Comparison of ENCODE assay signal across 19 mouse cellular contexts in genomic region chr14:54398528-54398916, GRCm38 (mm10). TPM values are rescaled to one million over a fixed set of nuclear protein-coding genes. Genes with fewer than 3 reads are reported as not detected.
A peak's percentile ranks its signal among the peaks of the same experiment; 100 is the strongest.
DNase-seq lines count a peak whose midpoint lies in the region; ATAC-seq and TF ChIP-seq lines count a peak whose summit lies in the region.
"Had no signal": no experiment of that assay in that cellular context is flagged by ENCODE, and none has a peak within 500 bp of the region (broad histone marks: within the 10 kb centered on the region; RNA-seq: fewer than 3 reads in every experiment).

No protein-coding gene starts in this region.

- H3K4me2 ChIP-seq in intestine, embryonic 16.5 days (ENCODE audit: low read depth, low read length): no peak overlapping the region
- H3K4me2 ChIP-seq in intestine, postnatal 0 days (replicated peaks; ENCODE audit: low read depth): no peak overlapping the region; the same call in 1 of the 2 replicates
- no peak overlapping the region for H3K4me2 ChIP-seq in lung, embryonic 14.5 days
- H3K4me2 ChIP-seq: embryonic facial prominence, embryonic 12.5 days; hindbrain, embryonic 14.5 days; liver, embryonic 15.5 days; midbrain, embryonic 15.5 days; neural tube, embryonic 12.5 days had no signal

- no peak overlapping the region for H3K4me3 ChIP-seq in intestine, embryonic 16.5 days (ENCODE audit: low read length)
- H3K4me3 ChIP-seq in intestine, postnatal 0 days (ENCODE audit: low read depth, low read length): no peak overlapping the region
- no peak overlapping the region for H3K4me3 ChIP-seq in lung, embryonic 14.5 days (ENCODE audit: low read depth, low read length)
- H3K4me3 ChIP-seq in lung, adult 2 months (replicated peaks; ENCODE audit: extremely low read depth, low read depth, low read length): no peak overlapping the region
- H3K4me3 ChIP-seq: embryonic facial prominence, embryonic 12.5 days; heart, embryonic 10.5 days; liver, embryonic 15.5 days; midbrain, embryonic 15.5 days; neural tube, embryonic 12.5 days had no signal

- no peaks in the 10 kb centered on the region for H3K27me3 ChIP-seq in intestine, embryonic 16.5 days (replicated peaks; ENCODE audit: control insufficient read depth, insufficient read depth, low read length)
- H3K27me3 ChIP-seq in intestine, postnatal 0 days (replicated peaks; ENCODE audit: control insufficient read depth, insufficient read depth, low read length): no peaks in the 10 kb centered on the region
- no peaks in the 10 kb centered on the region for H3K27me3 ChIP-seq in lung, embryonic 14.5 days (ENCODE audit: insufficient read depth, low read length)
- H3K27me3 ChIP-seq: embryonic facial prominence, embryonic 12.5 days; liver, embryonic 15.5 days; midbrain, embryonic 15.5 days; neural tube, embryonic 12.5 days had no signal

- no peak overlapping the region for H3K9ac ChIP-seq in intestine, embryonic 16.5 days (ENCODE audit: low read depth, low read length)
- H3K9ac ChIP-seq in intestine, postnatal 0 days (ENCODE audit: low read depth, low read length): no peak overlapping the region
- H3K9ac ChIP-seq in lung, embryonic 14.5 days: no peak overlapping the region
- H3K9ac ChIP-seq: embryonic facial prominence, embryonic 12.5 days; hindbrain, embryonic 14.5 days; liver, embryonic 15.5 days; midbrain, embryonic 15.5 days; neural tube, embryonic 12.5 days had no signal

- no peak for TF ChIP-seq CTCF in intestine, postnatal 0 days (IDR thresholded peaks at IDR 0.05; ENCODE audit: low read depth)
- no peak for TF ChIP-seq CTCF in lung, embryonic 14.5 days (IDR thresholded peaks at IDR 0.05; ENCODE audit: low read depth)
- TF ChIP-seq CTCF in lung, adult 2 months (IDR thresholded peaks at IDR 0.05; ENCODE audit: insufficient read depth, low read length): no peak

- peaks cover 4% of the 10 kb centered on the region; the same call in 1 of the 2 replicates for H3K9me3 ChIP-seq in intestine, embryonic 16.5 days (ENCODE audit: control insufficient read depth, low read length)
- no peaks in the 10 kb centered on the region for H3K9me3 ChIP-seq in intestine, postnatal 0 days (ENCODE audit: control insufficient read depth)
- no peaks in the 10 kb centered on the region for H3K9me3 ChIP-seq in lung, embryonic 14.5 days (ENCODE audit: low read depth, low read length)
- H3K9me3 ChIP-seq: embryonic facial prominence, embryonic 12.5 days; heart, embryonic 10.5 days; liver, embryonic 15.5 days; midbrain, embryonic 15.5 days; neural tube, embryonic 12.5 days had no signal

- no peak for TF ChIP-seq POLR2A in lung, adult 2 months (IDR thresholded peaks at IDR 0.05; ENCODE audit: borderline replicate concordance, extremely low read depth, low read depth, low read length)

- peak overlapping the region; percentile 2; the same call in 1 of the 2 replicates for H3K27ac ChIP-seq in intestine, embryonic 16.5 days (ENCODE audit: low read length)
- no peak overlapping the region; the same call in 1 of the 2 replicates for H3K27ac ChIP-seq in intestine, postnatal 0 days (ENCODE audit: low read depth, low read length)
- peak overlapping the region; percentile 33; the same call in 1 of the 2 replicates for H3K27ac ChIP-seq in lung, embryonic 14.5 days (ENCODE audit: low read depth)
- H3K27ac ChIP-seq: embryonic facial prominence, embryonic 12.5 days; heart, embryonic 10.5 days; hindbrain, embryonic 14.5 days; liver, embryonic 15.5 days; midbrain, embryonic 15.5 days; neural tube, embryonic 12.5 days had no signal

- 64% methylated on average over 7 of the region's 7 CpGs for WGBS in intestine, embryonic 16.5 days
- 61% methylated on average over 7 of the region's 7 CpGs for WGBS in intestine, postnatal 0 days
- WGBS in lung, embryonic 14.5 days: 65% methylated on average over 7 of the region's 7 CpGs
- 62% methylated on average over 7 of the region's 7 CpGs for WGBS in lung, adult 2 months

- DNase-seq in lung, embryonic 14.5 days: no peak
- DNase-seq in lung, adult 2 months: no peak
- DNase-seq in left cerebral cortex, postnatal 4 days: no peak
- no peak for DNase-seq in urinary bladder, adult 18-20 months (ENCODE audit: low spot score in 2 of 2)
- no peak for DNase-seq in urinary bladder, postnatal 10 days (ENCODE audit: low spot score)
- DNase-seq: cerebellum, adult 11-12 months; gastrocnemius, postnatal 25 days; heart, postnatal 14 days; layer of hippocampus, adult 9-11 months; thymus, adult 18-20 months had no signal

- no peak for ATAC-seq in intestine, embryonic 16.5 days
- no peak for ATAC-seq in intestine, postnatal 0 days
- ATAC-seq in lung, embryonic 14.5 days (ENCODE audit: insufficient read depth): no peak
- ATAC-seq in common myeloid progenitor, adult 5-6 weeks (replicated peaks; ENCODE audit: low read depth, poor library complexity, severe bottlenecking): 0 out of 2 replicates have a peak, but pooled peaks have one; percentile 22
- ATAC-seq: midbrain, embryonic 15.5 days had no signal

- H3K4me1 ChIP-seq in intestine, embryonic 16.5 days (ENCODE audit: control insufficient read depth, insufficient read depth, low read length): peaks cover 16% of the 10 kb centered on the region; the same call in 1 of the 2 replicates
- H3K4me1 ChIP-seq in intestine, postnatal 0 days (replicated peaks; ENCODE audit: control insufficient read depth, insufficient read depth, low read length): peaks cover 4% of the 10 kb centered on the region; the same call in 1 of the 2 replicates
- no peaks in the 10 kb centered on the region for H3K4me1 ChIP-seq in lung, embryonic 14.5 days (ENCODE audit: insufficient read depth)
- H3K4me1 ChIP-seq in lung, adult 2 months (ENCODE audit: control insufficient read depth, insufficient read depth, low read length): no peaks in the 10 kb centered on the region; the same call in 1 of the 2 replicates
- H3K4me1 ChIP-seq: embryonic facial prominence, embryonic 12.5 days; heart, embryonic 10.5 days; midbrain, embryonic 15.5 days; neural tube, embryonic 12.5 days had no signal

- intact Hi-C loops in left cerebral cortex, postnatal 4 days (cut with DNase I): no loop called here

- peaks cover 3% of the 10 kb centered on the region; the same call in 1 of the 2 replicates for H3K36me3 ChIP-seq in intestine, embryonic 16.5 days (ENCODE audit: control insufficient read depth, insufficient read depth, low read length)
- peaks cover 23% of the 10 kb centered on the region; the same call in 1 of the 2 replicates for H3K36me3 ChIP-seq in intestine, postnatal 0 days (ENCODE audit: control insufficient read depth, insufficient read depth)
- H3K36me3 ChIP-seq in lung, embryonic 14.5 days (ENCODE audit: insufficient read depth): no peaks in the 10 kb centered on the region
- H3K36me3 ChIP-seq: embryonic facial prominence, embryonic 12.5 days; heart, embryonic 10.5 days; midbrain, embryonic 15.5 days; neural tube, embryonic 12.5 days had no signal

RNA-seq across cellular contexts. Expression of gene Slc7a7, which starts 19.1 kb away (rescaled TPM):
- 93.8 and 111 TPM in 2 replicates for polyA plus RNA-seq in intestine, embryonic 16.5 days (2015; fragmentation: Nextera tagmentation; extraction: Ambion mirVana)
- 188 TPM in 2 replicates for polyA plus RNA-seq in intestine, postnatal 0 days (2015; fragmentation: Nextera tagmentation; extraction: Ambion mirVana)
- polyA plus RNA-seq in lung, embryonic 14.5 days (2014; fragmentation: Nextera tagmentation; extraction: Ambion mirVana): 7.4 and 7.6 TPM in 2 replicates
- 23.1 and 29.2 TPM in 2 replicates for polyA plus RNA-seq in lung, adult 2 months (2012; rRNA removed)
- 4.5 and 6.6 TPM in 2 replicates for total RNA-seq in common myeloid progenitor, adult 5-6 weeks (2017)
- 1 to 10 TPM; 2.2 to 3.7 TPM for total RNA-seq in left cerebral cortex, postnatal 4 days (2021)

RNA-seq across cellular contexts. Expression of gene Mrpl52, which starts 28.2 kb away (rescaled TPM):
- polyA plus RNA-seq in intestine, embryonic 16.5 days (2015; fragmentation: Nextera tagmentation; extraction: Ambion mirVana): 249 and 267 TPM in 2 replicates
- polyA plus RNA-seq in intestine, postnatal 0 days (2015; fragmentation: Nextera tagmentation; extraction: Ambion mirVana): 300 and 317 TPM in 2 replicates
- 274 and 280 TPM in 2 replicates for polyA plus RNA-seq in lung, embryonic 14.5 days (2014; fragmentation: Nextera tagmentation; extraction: Ambion mirVana)
- 185 and 290 TPM in 2 replicates for polyA plus RNA-seq in lung, adult 2 months (2012; rRNA removed)
- 139 and 219 TPM in 2 replicates for total RNA-seq in common myeloid progenitor, adult 5-6 weeks (2017)
- 100 to 1,000 TPM; 147 to 150 TPM for total RNA-seq in left cerebral cortex, postnatal 4 days (2021)

RNA-seq across cellular contexts. Expression of gene Mmp14, which starts 32.9 kb away (rescaled TPM):
- 89.7 and 90.7 TPM in 2 replicates for polyA plus RNA-seq in intestine, embryonic 16.5 days (2015; fragmentation: Nextera tagmentation; extraction: Ambion mirVana)
- 49.4 and 53.7 TPM in 2 replicates for polyA plus RNA-seq in intestine, postnatal 0 days (2015; fragmentation: Nextera tagmentation; extraction: Ambion mirVana)
- 182 and 187 TPM in 2 replicates for polyA plus RNA-seq in lung, embryonic 14.5 days (2014; fragmentation: Nextera tagmentation; extraction: Ambion mirVana)
- polyA plus RNA-seq in lung, adult 2 months (2012; rRNA removed): 119 and 130 TPM in 2 replicates
- total RNA-seq in common myeloid progenitor, adult 5-6 weeks (2017): 12.5 and 18.6 TPM in 2 replicates
- total RNA-seq in left cerebral cortex, postnatal 4 days (2021): 10 to 100 TPM; 44.0 to 47.9 TPM

RNA-seq across cellular contexts. Expression of gene Oxa1l, which starts 37.9 kb away (rescaled TPM):
- 42.9 and 48.6 TPM in 2 replicates for polyA plus RNA-seq in intestine, embryonic 16.5 days (2015; fragmentation: Nextera tagmentation; extraction: Ambion mirVana)
- 35.5 and 36.4 TPM in 2 replicates for polyA plus RNA-seq in intestine, postnatal 0 days (2015; fragmentation: Nextera tagmentation; extraction: Ambion mirVana)
- 51.2 and 53.5 TPM in 2 replicates for polyA plus RNA-seq in lung, embryonic 14.5 days (2014; fragmentation: Nextera tagmentation; extraction: Ambion mirVana)
- 95.3 and 98.1 TPM in 2 replicates for polyA plus RNA-seq in lung, adult 2 months (2012; rRNA removed)
- total RNA-seq in common myeloid progenitor, adult 5-6 weeks (2017): 27.5 and 38.7 TPM in 2 replicates
- total RNA-seq in left cerebral cortex, postnatal 4 days (2021): 10 to 100 TPM; 56.8 to 64.1 TPM
